Mouse (Mus musculus) myocyte (in vitro differentiated cells): ENCODE measurements around the gene Map3k14. TPM values are rescaled to one million over a fixed set of nuclear protein-coding genes. Genes with fewer than 3 reads are reported as not detected.

Experiments
- H3K27me3 ChIP-seq: one replicate; pipeline ENCODE4 v1.6.1; 2011; ENCODE audit not compliant: control insufficient read depth, insufficient read depth, insufficient read length
- H3K36me3 ChIP-seq: one replicate; pipeline ENCODE4 v1.6.1; 2011; ENCODE audit not compliant: control insufficient read depth, insufficient read depth
- H3K4me2 ChIP-seq: one replicate; pipeline ENCODE4 v1.6.1; 2011; ENCODE audit warnings: low read depth, control low read depth
- H3K4me3 ChIP-seq: one replicate; pipeline ENCODE4 v1.5.1; 2011; ENCODE audit warnings: mild to moderate bottlenecking, control low read depth, moderate library complexity
- H3K79me2 ChIP-seq: one replicate; pipeline ENCODE4 v1.6.1; 2011; ENCODE audit not compliant: control insufficient read depth, insufficient read depth
- H3ac ChIP-seq: one replicate; pipeline ENCODE4 v1.6.1; 2011; ENCODE audit not compliant: control insufficient read depth, insufficient read length
- E2F4 ChIP-seq: IDR thresholded peaks from one replicate; pipeline ENCODE4 v1.6.1; 2011; ENCODE audit warnings: mild to moderate bottlenecking, control low read depth, moderate library complexity; ENCODE audit not compliant: insufficient read depth
- MYOG ChIP-seq, 3 experiments: IDR thresholded peaks; one replicate each; pipeline ENCODE4 v1.6.1; 2011; ENCODE audit warnings: control low read depth in 2 of 3, low read depth in 2 of 3, mild to moderate bottlenecking in 2 of 3; ENCODE audit not compliant: insufficient read length in 2 of 3, control insufficient read depth in 1 of 3, insufficient read depth in 1 of 3
- POLR2A ChIP-seq: IDR thresholded peaks from one replicate; pipeline ENCODE4 v1.6.1; 2011; ENCODE audit warnings: low read depth, mild to moderate bottlenecking, control low read depth, moderate library complexity; ENCODE audit not compliant: insufficient read length
- polyA plus RNA-seq: library from polyadenylated mRNA; unstranded; fragments of >200 nt; fragmentation: generic; extraction: Trizol; gene quantifications from one replicate; pipeline ENCODE4 v1.2.1, GENCODE M21; 2012; ENCODE audit warnings: missing spikeins

The Map3k14 gene
- polyA plus RNA-seq, 1 experiment: 12.9 TPM

- Histone ChIP-seq H3K79me2 (no peaks in the 10 kb centered on the region), H3ac (no peak overlapping the region), H3K4me3 (no peak overlapping the region), H3K27me3 (peaks cover 7% of the 10 kb centered on the region), H3K36me3 (no peaks in the 10 kb centered on the region), H3K4me2 (peak overlapping the region; percentile 52)
- TF ChIP-seq E2F4: no peak
- TF ChIP-seq MYOG (IDR thresholded peaks at IDR 0.05; ENCODE audit: control insufficient read depth in 1 of 3, insufficient read depth in 1 of 3, insufficient read length in 2 of 3, low read depth in 2 of 3): no peak
- TF ChIP-seq POLR2A: no peak
These were observed 97.2 kb downstream of the Map3k14 start for GRCm38 (mm10) chr11:103170111-103170493.

Other genes with a start within 250 kb of the Map3k14 start
- 77.1 TPM for gene Nmt1, start 239.3 kb downstream of the Map3k14 start, polyA plus RNA-seq
- 199 TPM for gene Dcakd, start 239.1 kb downstream of the Map3k14 start, polyA plus RNA-seq
- 20.6 TPM for gene Plcd3, start 165.8 kb downstream of the Map3k14 start, polyA plus RNA-seq
- 55.2 TPM for gene Acbd4, start 165.8 kb downstream of the Map3k14 start, polyA plus RNA-seq
- gene Hexim1, start 151.2 kb downstream of the Map3k14 start, polyA plus RNA-seq: 18.7 TPM
- gene Hexim2, start 135.0 kb downstream of the Map3k14 start, polyA plus RNA-seq: 8.8 TPM
- 15.6 TPM for gene Fmnl1, start 96.4 kb downstream of the Map3k14 start, polyA plus RNA-seq
- not detected for gene 1700023F06Rik, start 58.9 kb downstream of the Map3k14 start, polyA plus RNA-seq
- gene Spata32, start 49.0 kb downstream of the Map3k14 start, polyA plus RNA-seq: 0.04 TPM
- 0.31 TPM for gene Arhgap27, start 96.2 kb upstream of the Map3k14 start, polyA plus RNA-seq
- 12.2 TPM for gene Plekhm1, start 145.2 kb upstream of the Map3k14 start, polyA plus RNA-seq
- gene Lrrc37a, start 237.1 kb upstream of the Map3k14 start, polyA plus RNA-seq: not detected